Mouse (Mus musculus) bone marrow macrophage, adult 2 months (primary cell): ENCODE measurements around the gene Blzf1. TPM values are rescaled to one million over a fixed set of nuclear protein-coding genes. Genes with fewer than 3 reads are reported as not detected.
A peak's percentile ranks its signal among the peaks of the same experiment; 100 is the strongest.

Experiments used
- H3K27ac ChIP-seq: 2 replicates; pipeline ENCODE4 v1.5.1; 2012; ENCODE audit warnings: low read depth, low read length; ENCODE audit not compliant: insufficient read depth
- H3K4me1 ChIP-seq: 2 replicates; pipeline ENCODE4 v1.6.1; 2012; ENCODE audit warnings: low read length; ENCODE audit not compliant: control insufficient read depth, insufficient read depth
- H3K4me3 ChIP-seq: 2 replicates; pipeline ENCODE4 v1.5.1; 2012; ENCODE audit warnings: mild to moderate bottlenecking, low read length, moderate library complexity; ENCODE audit not compliant: insufficient read depth
- CTCF ChIP-seq: IDR thresholded peaks from 2 replicates; pipeline ENCODE4 v1.5.1; 2012; ENCODE audit warnings: low read depth, mild to moderate bottlenecking, low read length, moderate library complexity
- POLR2A ChIP-seq: IDR thresholded peaks from 2 replicates; pipeline ENCODE4 v1.6.1; 2012; ENCODE audit warnings: mild to moderate bottlenecking, low read depth, low read length, borderline replicate concordance
- polyA plus RNA-seq: library from polyadenylated mRNA; stranded (reverse); fragments of >200 nt; gene quantifications from 2 replicates; pipeline ENCODE4 v1.2.4, GENCODE M21; 2012; ENCODE audit not compliant: missing spikeins, insufficient read depth, insufficient read length

Gene Blzf1
- polyA plus RNA-seq, 1 experiment = 11.0 TPM

DNA sequence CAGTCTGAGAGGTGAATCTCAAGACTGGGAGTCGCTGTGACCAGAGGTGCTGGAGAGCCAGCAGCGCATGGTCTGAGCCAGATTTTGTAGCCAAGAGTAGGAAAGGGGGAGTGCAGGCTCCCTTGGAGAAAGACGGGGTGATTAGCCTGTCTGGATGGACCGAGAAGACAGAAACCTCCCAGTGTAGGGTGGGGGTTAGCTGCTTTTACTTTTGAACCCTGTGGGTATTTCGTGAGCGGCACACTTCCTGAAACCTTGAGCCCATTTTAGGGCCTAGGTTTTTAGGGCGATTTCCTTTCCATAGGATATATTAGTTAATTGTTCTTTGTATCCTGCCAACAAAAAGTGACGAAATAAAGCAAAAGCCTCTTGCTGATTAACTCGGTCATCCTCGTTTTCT is 59.3 kb downstream of the Blzf1 start:
- Histone ChIP-seq H3K4me3 (peak overlapping the region; percentile 67), H3K27ac (peak overlapping the region; percentile 41), H3K4me1 (peaks cover 12% of the 10 kb centered on the region)
- TF ChIP-seq CTCF (no peak), POLR2A (no peak)

DNA sequence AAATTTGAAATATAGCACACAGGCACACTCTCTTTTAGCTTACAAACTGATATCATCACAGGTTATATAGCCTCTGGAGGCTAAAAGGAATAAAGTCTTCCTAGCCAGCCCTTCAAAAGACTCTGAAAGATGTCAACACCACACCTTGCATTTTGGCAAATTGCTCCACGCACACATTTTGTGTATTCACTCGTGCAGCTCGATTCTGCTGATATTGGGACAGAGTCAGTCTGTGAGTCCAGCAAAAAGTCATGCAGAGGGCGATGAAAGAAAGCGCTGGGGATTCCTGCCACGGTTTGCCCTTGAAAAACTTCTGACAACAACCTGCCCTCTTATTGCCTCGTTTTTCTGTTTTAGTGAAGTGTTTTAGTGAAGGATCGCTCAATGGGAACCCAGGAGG is 59.8 kb downstream of the Blzf1 start:
- peak overlapping the region; percentile 67; the same call in 1 of the 2 replicates for H3K4me3 ChIP-seq
- H3K4me1 ChIP-seq = peaks cover 12% of the 10 kb centered on the region
- TF ChIP-seq CTCF (no peak), POLR2A (no peak)
- no peak overlapping the region for H3K27ac ChIP-seq

DNA sequence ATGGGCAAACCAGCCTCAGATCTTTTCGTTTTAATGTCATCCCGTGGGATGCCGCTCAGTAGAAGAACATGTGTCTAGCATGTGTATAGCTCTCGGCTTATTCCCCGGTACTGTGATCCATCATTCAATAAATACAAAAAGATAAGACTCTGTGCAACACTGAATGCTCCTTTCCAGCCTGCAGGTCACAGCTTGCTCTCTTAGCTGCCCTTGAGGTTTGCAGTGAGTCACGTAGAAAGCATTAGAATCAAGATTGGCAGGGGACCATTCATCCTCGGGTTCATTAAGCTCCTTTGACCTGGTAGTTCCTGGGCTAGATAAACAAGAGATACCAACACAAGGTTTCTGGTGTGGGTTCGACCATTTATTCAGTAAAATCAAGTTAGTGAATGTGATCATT is 64.5 kb downstream of the Blzf1 start:
- no peak overlapping the region for H3K27ac ChIP-seq
- peaks cover 6% of the 10 kb centered on the region for H3K4me1 ChIP-seq
- no peak for TF ChIP-seq CTCF
- no peak overlapping the region for H3K4me3 ChIP-seq

DNA sequence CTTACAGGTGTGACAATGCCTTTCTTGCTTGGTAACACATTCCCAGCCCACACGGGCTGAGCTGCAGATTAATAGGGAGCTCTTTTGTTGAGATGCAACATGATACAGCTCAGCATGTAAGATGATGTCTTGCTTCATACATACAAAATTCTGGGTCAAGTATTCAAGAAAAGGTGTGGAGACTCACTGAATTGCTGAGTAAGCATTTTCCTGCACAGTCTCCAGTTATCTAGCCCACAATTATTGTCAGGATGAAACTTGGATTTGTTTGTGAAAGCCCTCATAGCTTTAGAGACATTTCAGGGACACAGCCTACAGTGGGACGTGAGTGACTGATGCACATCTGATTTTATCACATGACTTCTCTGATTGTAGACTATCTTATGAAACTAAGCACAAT is 65.8 kb downstream of the Blzf1 start:
- TF ChIP-seq POLR2A = no peak
- TF ChIP-seq CTCF = no peak
- Histone ChIP-seq H3K4me3 (no peak overlapping the region), H3K4me1 (no peaks in the 10 kb centered on the region), H3K27ac (no peak overlapping the region)

Other genes with a start within 250 kb of the Blzf1 start
- gene Sell, start 245.5 kb downstream of the Blzf1 start, polyA plus RNA-seq = 1.1 and 1.4 TPM in 2 replicates
- gene Selp, start 192.2 kb downstream of the Blzf1 start, polyA plus RNA-seq = not detected in 2 replicates
- gene F5, start 155.7 kb downstream of the Blzf1 start, polyA plus RNA-seq = 0.09 and 0.15 TPM in 2 replicates
- gene Slc19a2, start 58.4 kb downstream of the Blzf1 start, polyA plus RNA-seq = 6.7 and 7.3 TPM in 2 replicates
- gene Ccdc181, start 31.9 kb downstream of the Blzf1 start, polyA plus RNA-seq = 10.2 and 11.1 TPM in 2 replicates
- 15.7 and 16.0 TPM in 2 replicates for gene Nme7, start 3.4 kb downstream of the Blzf1 start, polyA plus RNA-seq
- gene Atp1b1, start 150.9 kb upstream of the Blzf1 start, polyA plus RNA-seq = not detected in 2 replicates